Mouse (Mus musculus) spleen, adult 2 months (tissue): ENCODE data around the gene Zfp738. TPM values are rescaled to one million over a fixed set of nuclear protein-coding genes. Genes with fewer than 3 reads are reported as not detected.
"Not testable (repeated sequence)": the region's sequence is repeated elsewhere in the genome, so short reads cannot be mapped to it uniquely, and the experiment has no call there.

Source experiments
- DNase-seq, 2 experiments: peaks; one replicate each; pipeline versions ENCODE4 v3.0.0 to v3.0.0-alpha.2; 2012 to 2021; ENCODE audit warnings: low spot score in 2 of 2, low read depth in 1 of 2
- H3K27ac ChIP-seq: fragments of 200-500 bp; 2 replicates; pipeline ENCODE4 v1.5.1; 2012; ENCODE audit warnings: low read length, inconsistent platforms; ENCODE audit not compliant: insufficient read depth
- H3K27me3 ChIP-seq: fragments of 200-500 bp; 2 replicates; pipeline ENCODE4 v1.6.1; 2012; ENCODE audit warnings: mild to moderate bottlenecking, moderate library complexity, low read length, inconsistent platforms; ENCODE audit not compliant: control insufficient read depth, insufficient read depth
- H3K36me3 ChIP-seq: fragments of 200-500 bp; 2 replicates; pipeline ENCODE4 v1.6.1; 2012; ENCODE audit warnings: mild to moderate bottlenecking, low read length, inconsistent platforms; ENCODE audit not compliant: control insufficient read depth, insufficient read depth
- H3K4me1 ChIP-seq: fragments of 200-500 bp; 2 replicates; pipeline ENCODE4 v1.6.1; 2011; ENCODE audit warnings: inconsistent platforms; ENCODE audit not compliant: control insufficient read depth, insufficient read depth, insufficient read length
- H3K4me3 ChIP-seq: fragments of 200-500 bp; 2 replicates; pipeline ENCODE4 v1.5.1; 2011; ENCODE audit warnings: mild to moderate bottlenecking, inconsistent platforms; ENCODE audit not compliant: insufficient read depth, insufficient read length; ENCODE audit errors: extremely low read depth
- CTCF ChIP-seq: fragments of 200-500 bp; IDR thresholded peaks from 2 replicates; pipeline ENCODE4 v1.5.1; 2011; ENCODE audit warnings: mild to moderate bottlenecking, inconsistent platforms; ENCODE audit not compliant: insufficient read depth, insufficient read length, insufficient replicate concordance; ENCODE audit errors: extremely low read depth
- POLR2A ChIP-seq: fragments of 200-500 bp; IDR thresholded peaks from 2 replicates; pipeline ENCODE4 v1.6.1; 2011; ENCODE audit warnings: low read depth, low read length, inconsistent platforms
- WGBS: fragments of 180-500 bp; shearing (Covaris S2); methylation state at CpG from one replicate; pipeline ENCODE4 v1.1.7; 2018; 5-methylcytosine and 5-hydroxymethylcytosine counted together
- polyA plus RNA-seq: library from polyadenylated mRNA; depleted of rRNA; stranded (reverse); fragments of >200 nt; gene quantifications from 2 replicates; pipeline ENCODE4 v1.2.3, GENCODE M21; 2012; rRNA removed

Gene Zfp738
- polyA plus RNA-seq, 1 experiment, result 4.2 TPM

DNA sequence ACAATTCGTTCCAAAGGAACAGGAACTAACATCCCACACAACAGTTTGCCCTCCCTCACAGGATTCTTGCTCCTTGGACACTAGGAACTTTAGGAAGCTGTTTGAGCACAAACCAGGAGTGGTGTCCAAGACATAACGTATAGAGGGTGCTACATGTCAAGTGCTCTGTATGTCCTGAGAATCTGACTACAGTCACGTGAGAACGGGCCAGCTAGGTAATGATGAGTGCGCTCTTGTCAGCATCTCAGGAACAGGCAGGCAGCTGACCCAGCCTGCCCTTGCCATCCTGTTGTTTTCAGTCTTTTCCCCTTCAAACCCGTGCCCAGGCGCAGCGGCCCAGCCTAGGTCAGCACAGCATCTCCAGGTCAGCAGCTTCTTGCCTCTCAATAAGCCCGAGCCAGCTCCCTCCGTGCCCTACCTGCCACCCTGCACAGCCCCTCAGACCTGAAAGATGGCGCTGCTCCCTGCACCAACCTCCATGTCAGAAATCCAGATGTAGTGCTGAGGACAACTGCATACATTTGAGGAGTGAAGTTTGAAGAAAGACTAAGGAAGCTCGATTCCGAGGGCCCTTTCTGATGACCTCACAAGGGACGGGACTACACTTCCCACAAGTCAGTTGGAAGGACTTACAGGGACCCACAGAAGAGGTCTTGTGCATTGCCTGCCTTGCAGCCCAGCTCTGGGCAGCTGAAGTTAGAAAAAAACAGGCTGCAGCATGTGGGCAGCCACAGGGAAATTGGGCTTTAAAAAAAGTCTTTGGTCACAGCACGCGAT is 3.7 kb downstream of the Zfp738 start:
- 7% methylated on average over 16 of the region's 16 CpGs for WGBS
- H3K27ac ChIP-seq, H3K36me3 ChIP-seq, H3K27me3 ChIP-seq, H3K4me1 ChIP-seq: not testable (repeated sequence)
- DNase-seq, result peak; percentile 73 to 82
- H3K4me3 ChIP-seq, result peak overlapping the region; percentile 72
- peak; percentile 34; the same call in 1 of the 2 replicates for TF ChIP-seq POLR2A

- DNase-seq, result no peak
- H3K27me3 ChIP-seq, result no peaks in the 10 kb centered on the region
- no peak for TF ChIP-seq CTCF
- TF ChIP-seq POLR2A, result no peak
Measured at GRCm38 (mm10) chr13:67674902-67675301, 12.0 kb downstream of the Zfp738 start.

GRCm38 (mm10) chr13:67652496-67652895 is 34.4 kb downstream of the Zfp738 start:
- Histone ChIP-seq H3K4me1 (no peaks in the 10 kb centered on the region), H3K4me3 (no peak overlapping the region), H3K36me3 (no peaks in the 10 kb centered on the region), H3K27ac (no peak overlapping the region), H3K27me3 (no peaks in the 10 kb centered on the region)
- 57% methylated on average over 3 of the region's 3 CpGs for WGBS
- no peak for TF ChIP-seq CTCF
- DNase-seq, result no peak

More at GRCm38 (mm10) chr13:67674902-67675301, 12.0 kb downstream of the Zfp738 start:
- 80% methylated on average over 2 of the region's 2 CpGs for WGBS
- Histone ChIP-seq H3K27ac (no peak overlapping the region), H3K4me3 (no peak overlapping the region), H3K36me3 (no peaks in the 10 kb centered on the region; the same call in 1 of the 2 replicates), H3K4me1 (no peaks in the 10 kb centered on the region)

- under 1% methylated on average over 19 of the region's 19 CpGs for WGBS
- Histone ChIP-seq H3K27me3 (no peaks in the 10 kb centered on the region), H3K4me3 (peak within 1 kb of the TSS; percentile 90), H3K4me1 (peaks cover 2% of the 10 kb centered on the region; the same call in 1 of the 2 replicates), H3K27ac (peak within 1 kb of the TSS; percentile 66), H3K36me3 (no peaks in the 10 kb centered on the region)
- DNase-seq, result peak; percentile 84 to 89
- TF ChIP-seq POLR2A (no peak; the same call in 1 of the 2 replicates), CTCF (no peak)
Measured at GRCm38 (mm10) chr13:67637294-67638007, 49.4 kb downstream of the Zfp738 start, which contains the start of the genes Gm49345 and Zfp729a. TSS of gene Gm49345 (minus strand) at chr13:67637769. TSS of gene Zfp729a (minus strand) at chr13:67637791.

DNA sequence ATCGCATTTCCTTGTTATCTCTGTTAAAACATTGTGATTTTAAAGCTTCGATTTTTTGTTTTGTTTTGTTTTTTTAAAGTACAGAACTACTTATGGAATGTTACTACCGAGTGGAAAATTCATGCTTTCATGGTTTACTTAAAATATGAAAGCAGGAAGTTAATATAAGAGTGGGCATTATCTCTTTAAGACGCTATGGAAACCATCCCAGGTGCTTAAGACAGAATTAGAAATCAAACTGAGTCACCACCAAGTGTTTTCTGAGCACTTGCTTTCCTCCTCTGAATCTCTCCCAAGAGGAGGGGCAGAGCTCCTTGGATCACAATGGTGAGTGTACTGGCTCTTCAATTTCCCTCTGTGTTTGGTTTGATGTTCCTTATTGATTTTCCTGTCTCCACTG is 76.8 kb downstream of the Zfp738 start:
- Histone ChIP-seq H3K27me3 (no peaks in the 10 kb centered on the region), H3K4me1 (peaks cover 4% of the 10 kb centered on the region), H3K4me3 (no peak overlapping the region), H3K36me3 (no peaks in the 10 kb centered on the region; the same call in 1 of the 2 replicates), H3K27ac (no peak overlapping the region)
- TF ChIP-seq POLR2A, result no peak
- no peak for TF ChIP-seq CTCF
- DNase-seq, result no peak
- 65% methylated on average over 4 of the region's 4 CpGs for WGBS

DNA sequence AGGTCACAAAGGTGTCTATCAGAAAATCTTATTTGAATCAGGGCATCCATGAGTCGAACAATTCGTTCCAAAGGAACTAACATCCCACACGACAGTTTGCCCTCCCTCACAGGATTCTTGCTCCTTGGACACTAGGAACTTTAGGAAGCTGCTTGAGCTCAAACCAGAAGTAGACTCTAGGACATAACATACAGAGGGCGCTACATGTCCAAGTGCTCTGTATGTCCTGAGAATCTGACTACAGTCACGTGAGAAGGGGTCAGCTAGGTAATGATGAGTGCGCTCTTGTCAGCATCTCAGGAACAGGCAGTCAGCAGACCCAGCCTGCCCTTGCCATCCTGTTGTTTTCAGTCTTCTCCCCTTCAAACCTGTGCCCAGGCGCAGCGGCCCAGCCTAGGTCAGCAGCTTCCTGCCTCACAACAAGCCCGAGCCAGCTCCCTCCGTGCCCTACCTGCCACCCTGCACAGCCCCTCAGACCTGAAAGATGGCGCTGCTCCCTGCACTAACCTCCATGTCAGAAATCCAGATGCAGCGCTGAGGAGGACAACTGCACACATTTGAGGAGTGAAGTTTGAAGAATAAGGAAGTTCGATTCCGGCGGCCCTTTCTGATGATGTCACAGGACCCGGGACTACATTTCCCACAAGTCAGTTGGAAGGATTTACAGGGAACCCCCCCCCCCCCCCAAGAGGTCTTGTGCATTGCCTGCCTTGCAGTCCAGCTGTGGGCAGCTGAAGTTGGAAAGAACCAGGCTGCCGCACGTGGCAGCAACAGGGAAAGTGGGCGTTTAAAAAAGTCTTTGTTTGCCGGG is 77.6 kb downstream of the Zfp738 start, which contains the start of gene Zfp729b:
Gene Zfp729b, minus strand, starts transcription at position 642 of the 811 bp plus-strand sequence.
- 2% methylated on average over 20 of the region's 20 CpGs for WGBS
- H3K4me1 ChIP-seq, result peaks cover 4% of the 10 kb centered on the region
- DNase-seq, result peak; percentile 90
- no peaks in the 10 kb centered on the region; the same call in 1 of the 2 replicates for H3K36me3 ChIP-seq
- TF ChIP-seq POLR2A (no peak), CTCF (no peak)
- peak within 1 kb of the TSS; percentile 97 for H3K4me3 ChIP-seq
- H3K27ac ChIP-seq, result peak within 1 kb of the TSS; percentile 79
- H3K27me3 ChIP-seq, result no peaks in the 10 kb centered on the region

Other genes starting within 250 kb of the Zfp738 start
- 0.40 and 1.3 TPM in 2 replicates for gene Zfp874a, start 235.4 kb downstream of the Zfp738 start, polyA plus RNA-seq
- gene Zfp874b, start 202.8 kb downstream of the Zfp738 start, polyA plus RNA-seq, result 1.9 and 2.8 TPM in 2 replicates
- gene Zfp58, start 186.5 kb downstream of the Zfp738 start, polyA plus RNA-seq, result 0.48 and 0.62 TPM in 2 replicates
- gene Gm26965, start 160.9 kb downstream of the Zfp738 start, polyA plus RNA-seq, result not detected in 2 replicates
- gene Zfp87, start 160.9 kb downstream of the Zfp738 start, polyA plus RNA-seq, result 8.4 and 13.3 TPM in 2 replicates
- gene Zfp748, start 133.2 kb downstream of the Zfp738 start, polyA plus RNA-seq, result 1.8 and 1.9 TPM in 2 replicates
- gene Zfp729b, start 77.4 kb downstream of the Zfp738 start, polyA plus RNA-seq, result 0.29 and 0.33 TPM in 2 replicates
- 0.13 TPM in 1 of 2 replicates, not detected in the other for gene Gm49345, start 49.3 kb downstream of the Zfp738 start, polyA plus RNA-seq
- 0.39 and 0.57 TPM in 2 replicates for gene Zfp729a, start 49.3 kb downstream of the Zfp738 start, polyA plus RNA-seq
- 0.59 and 0.77 TPM in 2 replicates for gene Zfp65, start 42.1 kb upstream of the Zfp738 start, polyA plus RNA-seq
- gene Zfp85, start 68.2 kb upstream of the Zfp738 start, polyA plus RNA-seq, result 0.26 and 0.46 TPM in 2 replicates
- 0.72 and 0.78 TPM in 2 replicates for gene Zfp493, start 92.6 kb upstream of the Zfp738 start, polyA plus RNA-seq
- 0.19 TPM in 2 replicates for gene Zfp273, start 126.7 kb upstream of the Zfp738 start, polyA plus RNA-seq
- 0.16 TPM in 1 of 2 replicates, not detected in the other for gene Gm10037, start 144.0 kb upstream of the Zfp738 start, polyA plus RNA-seq
- gene BC048507, start 176.3 kb upstream of the Zfp738 start, polyA plus RNA-seq, result not detected in 2 replicates